In genomic region chr12:113140616-113141411, GRCm38 (mm10) we compare ENCODE assay signal across 7 mouse cellular contexts. TPM values are rescaled to one million over a fixed set of nuclear protein-coding genes. Genes with fewer than 3 reads are reported as not detected.
A peak's percentile ranks its signal among the peaks of the same experiment; 100 is the strongest.
DNase-seq lines count a peak whose midpoint lies in the region; ATAC-seq and TF ChIP-seq lines count a peak whose summit lies in the region.

No protein-coding gene starts in this region.

- H3K9me3 ChIP-seq in ES-Bruce4 (replicated peaks; ENCODE audit: control insufficient read depth, insufficient read depth, low read length, poor library complexity, severe bottlenecking), result no peaks in the 10 kb centered on the region
- H3K9me3 ChIP-seq in forebrain, embryonic 16.5 days (ENCODE audit: control insufficient read depth, low read length), result no peaks in the 10 kb centered on the region
- no peaks in the 10 kb centered on the region for H3K9me3 ChIP-seq in hindbrain, embryonic 16.5 days (ENCODE audit: control insufficient read depth, low read length)
- H3K9me3 ChIP-seq in midbrain, embryonic 16.5 days (replicated peaks; ENCODE audit: control insufficient read depth, low read length, poor library complexity, severe bottlenecking), result no peaks in the 10 kb centered on the region

- no peak for TF ChIP-seq CTCF in ES-Bruce4 (IDR thresholded peaks at IDR 0.05; ENCODE audit: low read depth, low read length)
- TF ChIP-seq CTCF in liver, adult 2 months (IDR thresholded peaks at IDR 0.05; ENCODE audit: low read depth, low read length), result no peak

- no peaks in the 10 kb centered on the region for H3K79me2 ChIP-seq in liver, adult 2 months (ENCODE audit: control insufficient read depth, insufficient read depth, low read length)

- H3K9ac ChIP-seq in ES-Bruce4 (ENCODE audit: low read depth, poor library complexity, severe bottlenecking), result peak overlapping the region; percentile 76
- peak overlapping the region; percentile 76 for H3K9ac ChIP-seq in forebrain, embryonic 16.5 days (replicated peaks; ENCODE audit: low read depth, low read length)
- peak overlapping the region; percentile 75 for H3K9ac ChIP-seq in hindbrain, embryonic 16.5 days (ENCODE audit: low read depth, low read length)
- peak overlapping the region; percentile 81 for H3K9ac ChIP-seq in liver, adult 2 months (ENCODE audit: low read depth, low read length)
- H3K9ac ChIP-seq in midbrain, embryonic 16.5 days (ENCODE audit: low read depth, low read length), result peak overlapping the region; percentile 71

- peaks cover 8% of the 10 kb centered on the region for H3K4me1 ChIP-seq in ES-Bruce4 (ENCODE audit: control insufficient read depth, insufficient read depth, low read length)
- H3K4me1 ChIP-seq in forebrain, embryonic 16.5 days (replicated peaks; ENCODE audit: control insufficient read depth, insufficient read depth, low read length), result peaks cover 43% of the 10 kb centered on the region
- H3K4me1 ChIP-seq in hindbrain, embryonic 16.5 days (ENCODE audit: control insufficient read depth, insufficient read depth, low read depth, low read length), result peaks cover 38% of the 10 kb centered on the region
- peaks cover 5% of the 10 kb centered on the region for H3K4me1 ChIP-seq in liver, adult 2 months (ENCODE audit: control insufficient read depth, insufficient read depth, low read length)
- H3K4me1 ChIP-seq in midbrain, embryonic 16.5 days (ENCODE audit: control insufficient read depth, insufficient read depth, low read length), result peaks cover 35% of the 10 kb centered on the region

- peak; percentile 34 for ATAC-seq in forebrain, embryonic 16.5 days
- ATAC-seq in hindbrain, embryonic 16.5 days, result no peak
- ATAC-seq in midbrain, embryonic 16.5 days, result no peak; the same call in 1 of the 2 replicates

- H3K27ac ChIP-seq in ES-Bruce4 (ENCODE audit: insufficient read depth, low read length), result no peak overlapping the region
- peak overlapping the region; percentile 84 for H3K27ac ChIP-seq in forebrain, embryonic 16.5 days (ENCODE audit: low read length)
- peak overlapping the region; percentile 77 for H3K27ac ChIP-seq in hindbrain, embryonic 16.5 days (ENCODE audit: low read depth, low read length)
- peak overlapping the region; percentile 94 for H3K27ac ChIP-seq in liver, adult 2 months (replicated peaks; ENCODE audit: insufficient read depth, low read depth, low read length)
- H3K27ac ChIP-seq in midbrain, embryonic 16.5 days (ENCODE audit: low read length), result peak overlapping the region; percentile 83

- H3K36me3 ChIP-seq in ES-Bruce4 (ENCODE audit: control insufficient read depth, insufficient read depth, low read length, poor library complexity, severe bottlenecking), result peaks cover 10% of the 10 kb centered on the region; the same call in 1 of the 2 replicates
- peaks cover 29% of the 10 kb centered on the region for H3K36me3 ChIP-seq in forebrain, embryonic 16.5 days (ENCODE audit: control insufficient read depth, insufficient read depth)
- peaks cover 8% of the 10 kb centered on the region for H3K36me3 ChIP-seq in hindbrain, embryonic 16.5 days (ENCODE audit: control insufficient read depth, insufficient read depth, low read length)
- peaks cover 3% of the 10 kb centered on the region; the same call in 1 of the 2 replicates for H3K36me3 ChIP-seq in liver, adult 2 months (ENCODE audit: control insufficient read depth, insufficient read depth, low read length)
- H3K36me3 ChIP-seq in midbrain, embryonic 16.5 days (ENCODE audit: control insufficient read depth, insufficient read depth, low read length), result peaks cover 20% of the 10 kb centered on the region

- H3K27me3 ChIP-seq in ES-Bruce4 (ENCODE audit: control insufficient read depth, insufficient read depth, low read length, poor library complexity, severe bottlenecking), result no peaks in the 10 kb centered on the region
- H3K27me3 ChIP-seq in forebrain, embryonic 16.5 days (replicated peaks; ENCODE audit: control insufficient read depth, insufficient read depth, low read length), result no peaks in the 10 kb centered on the region
- H3K27me3 ChIP-seq in hindbrain, embryonic 16.5 days (replicated peaks; ENCODE audit: control insufficient read depth, insufficient read depth, low read length), result no peaks in the 10 kb centered on the region
- H3K27me3 ChIP-seq in liver, adult 2 months (ENCODE audit: control insufficient read depth, insufficient read depth, low read length), result no peaks in the 10 kb centered on the region
- no peaks in the 10 kb centered on the region for H3K27me3 ChIP-seq in midbrain, embryonic 16.5 days (ENCODE audit: control insufficient read depth, insufficient read depth, low read depth, low read length)

- peak; percentile 66 for DNase-seq in adrenal gland, adult 8-10 months
- peak; percentile 91 for DNase-seq in liver, adult 2 months (ENCODE audit: extremely low read depth, low read depth, low spot score)
- DNase-seq in thymus, postnatal 36 days, result no peak

- 2% methylated on average over 49 of the region's 49 CpGs for WGBS in forebrain, embryonic 16.5 days
- 1% methylated on average over 49 of the region's 49 CpGs for WGBS in hindbrain, embryonic 16.5 days
- WGBS in liver, adult 2 months, result 2% methylated on average over 49 of the region's 49 CpGs
- 2% methylated on average over 49 of the region's 49 CpGs for WGBS in midbrain, embryonic 16.5 days

- peak overlapping the region; percentile 84 for H3K4me2 ChIP-seq in forebrain, embryonic 16.5 days (ENCODE audit: low read length)
- H3K4me2 ChIP-seq in hindbrain, embryonic 16.5 days (ENCODE audit: low read length), result peak overlapping the region; percentile 69
- H3K4me2 ChIP-seq in midbrain, embryonic 16.5 days (ENCODE audit: low read length), result peak overlapping the region; percentile 70

- TF ChIP-seq POLR2A in ES-Bruce4 (IDR thresholded peaks at IDR 0.05; ENCODE audit: insufficient read depth, low read length), result no peak
- TF ChIP-seq POLR2A in liver, adult 2 months (IDR thresholded peaks at IDR 0.05; ENCODE audit: extremely low read depth, insufficient read depth, low read length), result no peak

- TF ChIP-seq EP300 in ES-Bruce4 (IDR thresholded peaks at IDR 0.05; ENCODE audit: insufficient read depth, low read depth, low read length), result no peak

- peak overlapping the region; percentile 84 for H3K4me3 ChIP-seq in ES-Bruce4 (ENCODE audit: low read depth, low read length)
- peak overlapping the region; percentile 79 for H3K4me3 ChIP-seq in forebrain, embryonic 16.5 days (replicated peaks; ENCODE audit: low read length)
- peak overlapping the region; percentile 60 for H3K4me3 ChIP-seq in hindbrain, embryonic 16.5 days (ENCODE audit: low read length)
- H3K4me3 ChIP-seq in liver, adult 2 months (ENCODE audit: insufficient read depth, low read depth, low read length), result peak overlapping the region; percentile 98
- H3K4me3 ChIP-seq in midbrain, embryonic 16.5 days (ENCODE audit: low read depth, low read length), result peak overlapping the region; percentile 51

RNA-seq across cellular contexts. Expression of gene Crip2, which starts 0.8 kb away (rescaled TPM):
- polyA plus RNA-seq in ES-Bruce4 (2011; ENCODE audit: insufficient read depth, insufficient read length, low read depth, missing spikeins), result 87.1 and 96.6 TPM in 2 replicates
- 10 to 100 TPM; 46.7 to 65.5 (median 58.4) TPM for total RNA-seq in adrenal gland, adult 8-10 months (2022)
- polyA plus RNA-seq in forebrain, embryonic 16.5 days (2015; fragmentation: Nextera tagmentation; extraction: Ambion mirVana), result 426 and 444 TPM in 2 replicates
- polyA plus RNA-seq in hindbrain, embryonic 16.5 days (2015; fragmentation: Nextera tagmentation; extraction: Ambion mirVana), result 342 and 346 TPM in 2 replicates
- total RNA-seq in liver, adult 2 months (2014; rRNA removed), result 24.3 and 37.3 TPM in 2 replicates
- polyA plus RNA-seq in liver, adult 2 months (2012; rRNA removed), result 217 and 245 TPM in 2 replicates
- 369 and 395 TPM in 2 replicates for polyA plus RNA-seq in midbrain, embryonic 16.5 days (2015; fragmentation: Nextera tagmentation; extraction: Ambion mirVana)

RNA-seq across cellular contexts. Expression of gene Crip1, which starts 5.3 kb away (rescaled TPM):
- polyA plus RNA-seq in ES-Bruce4 (2011; ENCODE audit: insufficient read depth, insufficient read length, low read depth, missing spikeins), result 78.5 and 79.5 TPM in 2 replicates
- total RNA-seq in adrenal gland, adult 8-10 months (2022), result 10 to 100 TPM; 55.3 to 90.7 (median 59.7) TPM
- 30.6 and 35.2 TPM in 2 replicates for polyA plus RNA-seq in forebrain, embryonic 16.5 days (2015; fragmentation: Nextera tagmentation; extraction: Ambion mirVana)
- 29.8 and 40.7 TPM in 2 replicates for polyA plus RNA-seq in hindbrain, embryonic 16.5 days (2015; fragmentation: Nextera tagmentation; extraction: Ambion mirVana)
- total RNA-seq in liver, adult 2 months (2014; rRNA removed), result 18.3 and 22.2 TPM in 2 replicates
- polyA plus RNA-seq in liver, adult 2 months (2012; rRNA removed), result 17.5 and 25.0 TPM in 2 replicates
- 16.8 and 23.3 TPM in 2 replicates for polyA plus RNA-seq in midbrain, embryonic 16.5 days (2015; fragmentation: Nextera tagmentation; extraction: Ambion mirVana)

RNA-seq across cellular contexts. Expression of gene Tedc1, which starts 15.4 kb away (rescaled TPM):
- 24.5 and 38.2 TPM in 2 replicates for polyA plus RNA-seq in ES-Bruce4 (2011; ENCODE audit: insufficient read depth, insufficient read length, low read depth, missing spikeins)
- 1 to 10 TPM in 3 of 4 experiments, under 1 TPM in 1; 0.87 to 1.8 (median 1.5) TPM for total RNA-seq in adrenal gland, adult 8-10 months (2022)
- 20.2 and 21.5 TPM in 2 replicates for polyA plus RNA-seq in forebrain, embryonic 16.5 days (2015; fragmentation: Nextera tagmentation; extraction: Ambion mirVana)
- polyA plus RNA-seq in hindbrain, embryonic 16.5 days (2015; fragmentation: Nextera tagmentation; extraction: Ambion mirVana), result 14.5 and 18.3 TPM in 2 replicates
- total RNA-seq in liver, adult 2 months (2014; rRNA removed), result 0.09 and 0.34 TPM in 2 replicates
- 0.15 and 0.45 TPM in 2 replicates for polyA plus RNA-seq in liver, adult 2 months (2012; rRNA removed)
- 11.0 and 11.4 TPM in 2 replicates for polyA plus RNA-seq in midbrain, embryonic 16.5 days (2015; fragmentation: Nextera tagmentation; extraction: Ambion mirVana)

RNA-seq across cellular contexts. Expression of gene Mta1, which starts 42.7 kb away (rescaled TPM):
- 100 and 108 TPM in 2 replicates for polyA plus RNA-seq in ES-Bruce4 (2011; ENCODE audit: insufficient read depth, insufficient read length, low read depth, missing spikeins)
- 10 to 100 TPM; 81.8 to 92.8 (median 86.8) TPM for total RNA-seq in adrenal gland, adult 8-10 months (2022)
- polyA plus RNA-seq in forebrain, embryonic 16.5 days (2015; fragmentation: Nextera tagmentation; extraction: Ambion mirVana), result 15.6 and 17.2 TPM in 2 replicates
- 13.4 and 14.6 TPM in 2 replicates for polyA plus RNA-seq in hindbrain, embryonic 16.5 days (2015; fragmentation: Nextera tagmentation; extraction: Ambion mirVana)
- 6.0 and 8.9 TPM in 2 replicates for total RNA-seq in liver, adult 2 months (2014; rRNA removed)
- 24.3 and 31.7 TPM in 2 replicates for polyA plus RNA-seq in liver, adult 2 months (2012; rRNA removed)
- polyA plus RNA-seq in midbrain, embryonic 16.5 days (2015; fragmentation: Nextera tagmentation; extraction: Ambion mirVana), result 14.4 and 15.9 TPM in 2 replicates

RNA-seq across cellular contexts. Expression of gene Tmem121, which starts 44.9 kb away (rescaled TPM):
- polyA plus RNA-seq in ES-Bruce4 (2011; ENCODE audit: insufficient read depth, insufficient read length, low read depth, missing spikeins), result 4.8 and 5.2 TPM in 2 replicates
- 10 to 100 TPM in 2 of 4 experiments, 1 to 10 TPM in 2; 5.1 to 13.1 (median 8.4) TPM for total RNA-seq in adrenal gland, adult 8-10 months (2022)
- 38.8 and 46.9 TPM in 2 replicates for polyA plus RNA-seq in forebrain, embryonic 16.5 days (2015; fragmentation: Nextera tagmentation; extraction: Ambion mirVana)
- polyA plus RNA-seq in hindbrain, embryonic 16.5 days (2015; fragmentation: Nextera tagmentation; extraction: Ambion mirVana), result 50.8 and 52.2 TPM in 2 replicates
- total RNA-seq in liver, adult 2 months (2014; rRNA removed), result not detected in 2 replicates
- not detected in 2 replicates for polyA plus RNA-seq in liver, adult 2 months (2012; rRNA removed)
- polyA plus RNA-seq in midbrain, embryonic 16.5 days (2015; fragmentation: Nextera tagmentation; extraction: Ambion mirVana), result 47.2 and 50.3 TPM in 2 replicates

Comparison
In these comparisons a context has a peak if more than half of its experiments do, and no peak if none do; other contexts are left out.
1. DNase-seq: peak in adrenal gland, adult 8-10 months (single experiment) and liver, adult 2 months (single experiment); none in thymus, postnatal 36 days (0 of 2).
2. Peak in every context shown above with its lines, with median percentiles within 50 percentile points of each other: H3K4me3 ChIP-seq, H3K9ac ChIP-seq and H3K4me2 ChIP-seq.